Mouse (Mus musculus): ENCODE measurements around the gene Nipsnap3a. TPM values are rescaled to one million over a fixed set of nuclear protein-coding genes. Genes with fewer than 3 reads are reported as not detected.

Gene Nipsnap3a
- polyA plus RNA-seq, 1 experiment from 2014 or later, result not detected

DNA sequence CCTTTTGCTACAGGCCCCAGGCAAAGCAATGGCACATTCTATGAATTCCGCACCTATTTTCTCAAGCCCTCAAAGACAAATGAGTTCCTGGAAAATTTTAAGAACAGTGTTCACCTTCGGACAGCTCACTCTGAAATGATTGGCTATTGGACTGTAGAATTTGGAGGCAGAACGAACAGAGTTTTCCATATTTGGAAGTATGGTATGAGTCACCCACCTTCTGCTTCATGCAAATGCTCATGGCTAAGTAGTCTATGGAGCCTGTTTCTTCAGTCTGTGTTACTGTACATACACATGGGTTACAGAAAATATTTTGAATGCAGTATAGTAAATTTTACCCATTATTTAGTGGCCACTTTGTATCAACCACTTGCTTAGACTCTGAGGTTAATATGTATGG lies 26.0 kb downstream of the Nipsnap3a start:
- ATAC-seq (ENCODE audit: low FRiP score), result no peak
- Histone ChIP-seq H3K27ac (no peak overlapping the region), H3K4me1 (replicated peaks) (peaks cover 5% of the 10 kb centered on the region), H3K9me3 (peaks cover 10% of the 10 kb centered on the region; the same call in 1 of the 2 replicates), H3K36me3 (peaks cover 48% of the 10 kb centered on the region), H3K4me2 (no peak overlapping the region), H3K4me3 (no peak overlapping the region), H3K9ac (no peak overlapping the region), H3K27me3 (no peaks in the 10 kb centered on the region)
- WGBS, result 99% methylated on average over 3 of the region's 3 CpGs

GRCm38 (mm10) chr4:53018392-53018791 lies 29.3 kb downstream of the Nipsnap3a start:
- Histone ChIP-seq H3K4me2 (no peak overlapping the region), H3K9ac (no peak overlapping the region), H3K9me3 (peaks cover 10% of the 10 kb centered on the region; the same call in 1 of the 2 replicates), H3K4me1 (replicated peaks) (no peaks in the 10 kb centered on the region), H3K27me3 (no peaks in the 10 kb centered on the region), H3K4me3 (no peak overlapping the region), H3K27ac (no peak overlapping the region), H3K36me3 (peaks cover 73% of the 10 kb centered on the region)
- 96% methylated on average over 1 of the region's 1 CpGs for WGBS
- ATAC-seq (ENCODE audit: low FRiP score), result no peak

DNA sequence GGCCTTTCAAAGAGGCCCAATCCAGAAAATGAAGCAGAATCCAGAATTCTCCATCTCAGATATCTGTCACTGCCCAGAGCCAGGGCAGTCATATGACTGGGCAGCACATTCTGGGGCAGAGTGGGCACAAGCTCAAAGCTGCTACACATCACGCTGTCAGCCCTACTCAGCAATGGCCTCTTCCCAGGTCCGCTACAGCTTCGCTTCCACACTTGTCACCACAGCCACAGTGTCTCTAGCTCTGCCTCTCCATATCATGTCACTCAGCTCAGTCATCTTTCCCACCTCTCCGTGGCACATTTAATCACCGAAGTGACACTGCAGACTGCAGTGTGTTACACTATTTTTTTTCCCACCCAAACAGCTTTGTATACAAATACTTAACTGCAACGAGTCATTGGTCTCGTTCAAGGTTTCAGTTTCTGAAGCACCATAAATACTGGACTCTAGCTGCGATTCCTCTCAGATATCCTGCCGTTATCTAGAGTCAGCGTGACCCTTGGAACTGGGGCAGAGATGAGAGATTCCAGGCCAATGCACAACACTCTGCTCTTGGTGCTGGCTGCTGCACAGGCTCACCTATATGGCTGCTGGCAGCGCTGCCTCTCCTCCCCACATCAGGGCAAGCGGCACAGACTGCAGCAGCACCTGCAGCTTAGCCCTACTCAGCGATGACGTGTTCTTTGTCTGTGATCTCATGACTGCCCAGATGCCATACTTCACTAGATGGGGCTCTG lies 34.3 kb downstream of the Nipsnap3a start:
- no peak for ATAC-seq (ENCODE audit: low FRiP score)
- no peaks in the 10 kb centered on the region for H3K4me1 ChIP-seq (replicated peaks)
- 96% methylated on average over 14 of the region's 14 CpGs for WGBS

GRCm38 (mm10) chr4:53024397-53024796 lies 35.3 kb downstream of the Nipsnap3a start:
- Histone ChIP-seq H3K27me3 (no peaks in the 10 kb centered on the region), H3K4me1 (replicated peaks) (no peaks in the 10 kb centered on the region), H3K36me3 (peaks cover 37% of the 10 kb centered on the region), H3K4me2 (no peak overlapping the region), H3K9ac (no peak overlapping the region), H3K4me3 (no peak overlapping the region), H3K27ac (no peak overlapping the region), H3K9me3 (no peaks in the 10 kb centered on the region)
- no peak for ATAC-seq (ENCODE audit: low FRiP score)
- 92% methylated on average over 4 of the region's 4 CpGs for WGBS

More for the DNA sequence above, 34.3 kb downstream of the Nipsnap3a start:
- no peak overlapping the region for H3K4me2 ChIP-seq
- H3K36me3 ChIP-seq, result peaks cover 42% of the 10 kb centered on the region
- H3K9ac ChIP-seq, result no peak overlapping the region
- no peak overlapping the region for H3K27ac ChIP-seq
- no peak overlapping the region for H3K4me3 ChIP-seq
- no peaks in the 10 kb centered on the region for H3K27me3 ChIP-seq
- H3K9me3 ChIP-seq, result no peaks in the 10 kb centered on the region

GRCm38 (mm10) chr4:53027811-53028210 lies 38.7 kb downstream of the Nipsnap3a start:
- whole genome bisulfite sequencing, result 93% methylated on average over 3 of the region's 3 CpGs
- Histone ChIP-seq H3K4me2 (no peak overlapping the region), H3K9ac (no peak overlapping the region), H3K27me3 (no peaks in the 10 kb centered on the region), H3K4me3 (no peak overlapping the region), H3K27ac (no peak overlapping the region), H3K4me1 (replicated peaks) (no peaks in the 10 kb centered on the region), H3K9me3 (no peaks in the 10 kb centered on the region), H3K36me3 (peaks cover 15% of the 10 kb centered on the region)
- ATAC-seq (ENCODE audit: low FRiP score), result no peak

- 30% methylated on average over 8 of the region's 8 CpGs for WGBS
These were observed 41.4 kb downstream of the Nipsnap3a start for GRCm38 (mm10) chr4:53030326-53030948.

DNA sequence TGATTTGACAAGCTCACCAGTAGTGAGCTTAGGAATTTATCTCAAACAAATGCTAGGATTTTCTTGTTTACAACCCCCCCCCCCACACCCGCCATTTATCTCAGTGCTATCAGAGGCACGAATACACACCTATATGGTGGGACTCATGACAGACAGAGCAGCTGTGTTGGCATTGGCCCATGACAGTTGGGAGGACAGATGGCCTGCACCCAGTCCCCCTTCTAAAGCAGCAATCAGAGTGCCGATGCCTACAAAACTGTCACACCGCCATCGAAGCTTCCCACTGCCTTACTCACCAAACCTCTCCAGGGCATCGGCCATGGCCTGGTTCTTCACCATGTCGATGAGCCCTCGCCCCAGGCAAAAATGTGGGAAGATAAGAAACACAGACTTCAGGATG lies 54.7 kb downstream of the Nipsnap3a start:
- Histone ChIP-seq H3K27me3 (no peaks in the 10 kb centered on the region), H3K9ac (no peak overlapping the region), H3K4me2 (no peak overlapping the region), H3K27ac (no peak overlapping the region), H3K4me3 (no peak overlapping the region), H3K4me1 (replicated peaks) (peaks cover 16% of the 10 kb centered on the region), H3K36me3 (peaks cover 28% of the 10 kb centered on the region), H3K9me3 (no peaks in the 10 kb centered on the region)
- WGBS, result 92% methylated on average over 8 of the region's 8 CpGs
- ATAC-seq (ENCODE audit: low FRiP score), result no peak

More at GRCm38 (mm10) chr4:53030326-53030948, 41.4 kb downstream of the Nipsnap3a start:
- Histone ChIP-seq H3K27me3 (no peaks in the 10 kb centered on the region), H3K9me3 (no peaks in the 10 kb centered on the region), H3K4me3 (no peak overlapping the region), H3K4me1 (replicated peaks) (no peaks in the 10 kb centered on the region), H3K4me2 (no peak overlapping the region), H3K9ac (no peak overlapping the region), H3K36me3 (peaks cover 13% of the 10 kb centered on the region), H3K27ac (no peak overlapping the region)
- ATAC-seq (ENCODE audit: low FRiP score), result no peak

- peak; percentile 41; the same call in 1 of the 2 replicates for ATAC-seq (ENCODE audit: low FRiP score)
- no peaks in the 10 kb centered on the region for H3K27me3 ChIP-seq
- 74% methylated on average over 7 of the region's 7 CpGs for WGBS
These were observed 56.7 kb downstream of the Nipsnap3a start for GRCm38 (mm10) chr4:53045807-53046206.

GRCm38 (mm10) chr4:53046238-53047022 lies 57.4 kb downstream of the Nipsnap3a start:
- Histone ChIP-seq H3K4me3 (no peak overlapping the region), H3K4me2 (no peak overlapping the region), H3K27ac (no peak overlapping the region), H3K36me3 (peaks cover 34% of the 10 kb centered on the region), H3K9ac (no peak overlapping the region), H3K27me3 (no peaks in the 10 kb centered on the region), H3K4me1 (replicated peaks) (peaks cover 16% of the 10 kb centered on the region), H3K9me3 (no peaks in the 10 kb centered on the region)
- ATAC-seq (ENCODE audit: low FRiP score), result peak; percentile 67
- 44% methylated on average over 9 of the region's 9 CpGs for WGBS

More at GRCm38 (mm10) chr4:53045807-53046206, 56.7 kb downstream of the Nipsnap3a start:
- no peak overlapping the region for H3K9ac ChIP-seq
- no peaks in the 10 kb centered on the region for H3K9me3 ChIP-seq
- H3K36me3 ChIP-seq, result peaks cover 31% of the 10 kb centered on the region
- no peak overlapping the region for H3K4me2 ChIP-seq
- peaks cover 16% of the 10 kb centered on the region for H3K4me1 ChIP-seq (replicated peaks)
- H3K4me3 ChIP-seq, result no peak overlapping the region
- H3K27ac ChIP-seq, result no peak overlapping the region; the same call in 1 of the 2 replicates

Other genes with a start within 250 kb of the Nipsnap3a start
- not detected in 2 replicates for gene Olfr275, start 174.7 kb upstream of the Nipsnap3a start, polyA plus RNA-seq (2015; fragmentation: Nextera tagmentation; extraction: Ambion mirVana)
- gene Olfr273, start 130.0 kb upstream of the Nipsnap3a start, polyA plus RNA-seq (2015; fragmentation: Nextera tagmentation; extraction: Ambion mirVana), result not detected in 2 replicates
- gene Olfr272, start 70.1 kb upstream of the Nipsnap3a start, polyA plus RNA-seq (2015; fragmentation: Nextera tagmentation; extraction: Ambion mirVana), result not detected in 2 replicates
- gene Olfr270, start 24.7 kb upstream of the Nipsnap3a start, polyA plus RNA-seq (2015; fragmentation: Nextera tagmentation; extraction: Ambion mirVana), result not detected in 2 replicates
- 172 and 173 TPM in 2 replicates for gene Nipsnap3b, start 22.6 kb downstream of the Nipsnap3a start, polyA plus RNA-seq (2015; fragmentation: Nextera tagmentation; extraction: Ambion mirVana)
- 10.0 and 10.3 TPM in 2 replicates for gene Abca1, start 170.6 kb downstream of the Nipsnap3a start, polyA plus RNA-seq (2015; fragmentation: Nextera tagmentation; extraction: Ambion mirVana)